Mouse (Mus musculus): ENCODE data around the gene Hmbs.
"Not testable (repeated sequence)": the region's sequence is repeated elsewhere in the genome, so short reads cannot be mapped to it uniquely, and the experiment has no call there.

Gene Hmbs

GRCm38 (mm10) chr9:44345570-44346433, 1.8 kb upstream of the Hmbs start:
- in situ Hi-C loops (cut with MboI; ENCODE audit: low sequenced_read_pairs): no loop called here

GRCm38 (mm10) chr9:44343290-44343689, 738 bp downstream of the Hmbs start:
- in situ Hi-C loops (cut with MboI; ENCODE audit: low sequenced_read_pairs): no loop called here

- in situ Hi-C loops (cut with MboI; ENCODE audit: low sequenced_read_pairs): no loop called here
Observed at GRCm38 (mm10) chr9:44342605-44343004, 1.4 kb downstream of the Hmbs start.

GRCm38 (mm10) chr9:44342173-44342572, 1.9 kb downstream of the Hmbs start:
- in situ Hi-C loops (cut with MboI; ENCODE audit: low sequenced_read_pairs): no loop called here

GRCm38 (mm10) chr9:44341487-44341886, 2.5 kb downstream of the Hmbs start:
- in situ Hi-C loops (cut with MboI; ENCODE audit: low sequenced_read_pairs): no loop called here

- in situ Hi-C loops (cut with MboI; ENCODE audit: low sequenced_read_pairs): no loop called here
Observed at GRCm38 (mm10) chr9:44338574-44338973, 5.5 kb downstream of the Hmbs start.

- in situ Hi-C loops (cut with MboI; ENCODE audit: low sequenced_read_pairs): no loop called here
Observed at GRCm38 (mm10) chr9:44337436-44338169, 6.4 kb downstream of the Hmbs start.

- in situ Hi-C loops (cut with MboI; ENCODE audit: low sequenced_read_pairs): no loop called here
Observed at GRCm38 (mm10) chr9:44336964-44337363, 7.1 kb downstream of the Hmbs start.

GRCm38 (mm10) chr9:44336513-44336912, 7.5 kb downstream of the Hmbs start:
- in situ Hi-C loops (cut with MboI; ENCODE audit: low sequenced_read_pairs): not testable (repeated sequence)

GRCm38 (mm10) chr9:44336093-44336406, 8.0 kb downstream of the Hmbs start:
- in situ Hi-C loops (cut with MboI; ENCODE audit: low sequenced_read_pairs): no loop called here

- in situ Hi-C loops (cut with MboI; ENCODE audit: low sequenced_read_pairs): no loop called here
Observed at GRCm38 (mm10) chr9:44335331-44336092, 8.5 kb downstream of the Hmbs start.

- in situ Hi-C loops (cut with MboI; ENCODE audit: low sequenced_read_pairs): no loop called here
Observed at GRCm38 (mm10) chr9:44334396-44335330, 9.4 kb downstream of the Hmbs start, which contains the start of gene H2afx. Gene H2afx (plus strand): TSS chr9:44334694.

- in situ Hi-C loops (cut with MboI; ENCODE audit: low sequenced_read_pairs): no loop called here
Observed at GRCm38 (mm10) chr9:44332918-44333638, 10.9 kb downstream of the Hmbs start.

- in situ Hi-C loops (cut with MboI; ENCODE audit: low sequenced_read_pairs): no loop called here
Observed at GRCm38 (mm10) chr9:44330736-44331135, 13.3 kb downstream of the Hmbs start.

GRCm38 (mm10) chr9:44327926-44328325, 16.1 kb downstream of the Hmbs start:
- in situ Hi-C loops (cut with MboI; ENCODE audit: low sequenced_read_pairs): no loop called here

GRCm38 (mm10) chr9:44327064-44327711, 16.8 kb downstream of the Hmbs start:
- in situ Hi-C loops (cut with MboI; ENCODE audit: low sequenced_read_pairs): no loop called here

GRCm38 (mm10) chr9:44326371-44327063, 17.5 kb downstream of the Hmbs start:
- in situ Hi-C loops (cut with MboI; ENCODE audit: low sequenced_read_pairs): no loop called here

GRCm38 (mm10) chr9:44325768-44326370, 18.2 kb downstream of the Hmbs start, which contains the start of gene Dpagt1:
Gene Dpagt1 (plus strand): TSS chr9:44326019.
- in situ Hi-C loops (cut with MboI; ENCODE audit: low sequenced_read_pairs): no loop called here
